Mouse (Mus musculus) MEL (cell line): ENCODE data around the gene Gm5431. TPM values are rescaled to one million over a fixed set of nuclear protein-coding genes. Genes with fewer than 3 reads are reported as not detected.
A peak's percentile ranks its signal among the peaks of the same experiment; 100 is the strongest.

Experiments used
- DNase-seq: peaks from one replicate; pipeline ENCODE4 v3.0.0; 2011; ENCODE audit warnings: low read depth, low spot score
- H3K27ac ChIP-seq: 2 replicates; pipeline ENCODE4 v1.5.1; 2012; ENCODE audit warnings: low read depth, mild to moderate bottlenecking, control low read depth, low read length, moderate library complexity; ENCODE audit not compliant: control insufficient read depth
- H3K27me3 ChIP-seq, 2 experiments: fragments of 150-350 bp in 1 of 2; sonication (generic) in 1 of 2; 2 replicates each; pipeline ENCODE4 v1.6.1; 2012; ENCODE audit warnings: low read length in 2 of 2, mild to moderate bottlenecking in 2 of 2, improper control_type of control experiment in 1 of 2, moderate library complexity in 1 of 2; ENCODE audit not compliant: insufficient read depth in 2 of 2, control insufficient read depth in 1 of 2
- H3K36me3 ChIP-seq, 2 experiments: 2 replicates each; pipeline ENCODE4 v1.6.1; 2012 to 2014; ENCODE audit warnings: low read length in 2 of 2, improper control_type of control experiment in 1 of 2, inconsistent platforms in 1 of 2, mild to moderate bottlenecking in 1 of 2; ENCODE audit not compliant: insufficient read depth in 2 of 2, control insufficient read depth in 1 of 2
- H3K4me1 ChIP-seq, 2 experiments: fragments of 150-350 bp in 1 of 2; sonication (generic) in 1 of 2; 2 replicates each; pipeline ENCODE4 v1.6.1; 2012; ENCODE audit warnings: low read length in 2 of 2, improper control_type of control experiment in 1 of 2, mild to moderate bottlenecking in 1 of 2; ENCODE audit not compliant: insufficient read depth in 2 of 2, control insufficient read depth in 1 of 2
- H3K4me3 ChIP-seq, 2 experiments: fragments of 150-350 bp in 1 of 2; sonication (generic) in 1 of 2; 2 replicates each; pipeline ENCODE4 v1.5.1; 2012; ENCODE audit warnings: low read depth in 2 of 2, low read length in 2 of 2, mild to moderate bottlenecking in 2 of 2, moderate library complexity in 2 of 2, control low read depth in 1 of 2, improper control_type of control experiment in 1 of 2; ENCODE audit not compliant: control insufficient read depth in 1 of 2, insufficient read depth in 1 of 2
- H3K79me2 ChIP-seq: 2 replicates; pipeline ENCODE4 v1.6.1; 2012; ENCODE audit warnings: mild to moderate bottlenecking, low read length, moderate library complexity; ENCODE audit not compliant: control insufficient read depth, poor library complexity, insufficient read depth
- H3K9ac ChIP-seq: 2 replicates; pipeline ENCODE4 v1.6.1; 2012; ENCODE audit warnings: low read depth, mild to moderate bottlenecking, control low read depth, low read length, moderate library complexity; ENCODE audit not compliant: control insufficient read depth, poor library complexity, severe bottlenecking
- H3K9me3 ChIP-seq: fragments of 150-350 bp; sonication (generic); replicated peaks from 2 replicates; pipeline ENCODE4 v1.6.1; 2012; ENCODE audit warnings: mild to moderate bottlenecking, low read length, improper control_type of control experiment, moderate library complexity; ENCODE audit not compliant: insufficient read depth
- BHLHE40 ChIP-seq: IDR thresholded peaks from 2 replicates; pipeline ENCODE4 v1.6.1; 2012; ENCODE audit warnings: low read depth, mild to moderate bottlenecking, inconsistent platforms, low read length, improper control_type of control experiment, borderline replicate concordance
- CHD1 ChIP-seq: IDR thresholded peaks from 2 replicates; pipeline ENCODE4 v1.6.1; 2012; ENCODE audit warnings: low read depth, mild to moderate bottlenecking, inconsistent platforms, low read length, improper control_type of control experiment
- CTCF ChIP-seq, 3 experiments: IDR thresholded peaks in 2 of 3; conservative IDR thresholded peaks in 1 of 3; 2 replicates each; pipeline ENCODE4 v1.5.1; 2011 to 2012; ENCODE audit warnings: low read length in 3 of 3, low read depth in 2 of 3, mild to moderate bottlenecking in 2 of 3, improper control_type of control experiment in 1 of 3, inconsistent platforms in 1 of 3, mixed read lengths in 1 of 3, moderate library complexity in 1 of 3; ENCODE audit not compliant: control insufficient read depth in 1 of 3, insufficient read depth in 1 of 3, poor library complexity in 1 of 3, severe bottlenecking in 1 of 3
- E2F4 ChIP-seq: IDR thresholded peaks from 2 replicates; pipeline ENCODE4 v1.6.1; 2011; ENCODE audit warnings: low read depth, low read length, improper control_type of control experiment, borderline replicate concordance
- ELF1 ChIP-seq: IDR thresholded peaks from 2 replicates; pipeline ENCODE4 v1.6.1; 2014; ENCODE audit warnings: low read depth, mild to moderate bottlenecking, inconsistent platforms, low read length, improper control_type of control experiment, moderate library complexity
- GATA1 ChIP-seq: IDR thresholded peaks from 2 replicates; pipeline ENCODE4 v1.6.1; 2011; ENCODE audit warnings: low read depth, low read length, improper control_type of control experiment
- HCFC1 ChIP-seq: IDR thresholded peaks from 2 replicates; pipeline ENCODE4 v1.6.1; 2012; ENCODE audit warnings: low read depth, mild to moderate bottlenecking, inconsistent platforms, low read length, improper control_type of control experiment, moderate library complexity
- MAFK ChIP-seq: IDR thresholded peaks from 2 replicates; pipeline ENCODE4 v1.6.1; 2011; ENCODE audit warnings: low read depth, mild to moderate bottlenecking, low read length, improper control_type of control experiment, borderline replicate concordance
- MAX ChIP-seq: IDR thresholded peaks from 2 replicates; pipeline ENCODE4 v1.6.1; 2011; ENCODE audit warnings: low read length, improper control_type of control experiment
- MXI1 ChIP-seq: IDR thresholded peaks from 2 replicates; pipeline ENCODE4 v1.6.1; 2011; ENCODE audit warnings: mild to moderate bottlenecking, low read depth, low read length, improper control_type of control experiment
- NELFE ChIP-seq: IDR thresholded peaks from 2 replicates; pipeline ENCODE4 v1.6.1; 2011; ENCODE audit warnings: low read depth, low read length, improper control_type of control experiment
- NRF1 ChIP-seq: IDR thresholded peaks from 2 replicates; pipeline ENCODE4 v1.6.1; 2014; ENCODE audit warnings: low read depth, mild to moderate bottlenecking, inconsistent platforms, low read length, improper control_type of control experiment, moderate library complexity; ENCODE audit not compliant: poor library complexity, insufficient read depth, severe bottlenecking
- POLR2A ChIP-seq, 2 experiments: IDR thresholded peaks; 2 replicates each; pipeline ENCODE4 v1.6.1; 2011 to 2012; ENCODE audit warnings: low read length in 2 of 2, mild to moderate bottlenecking in 2 of 2, control low read depth in 1 of 2, improper control_type of control experiment in 1 of 2, low read depth in 1 of 2, moderate library complexity in 1 of 2; ENCODE audit not compliant: control insufficient read depth in 1 of 2, insufficient read depth in 1 of 2, poor library complexity in 1 of 2
- POLR2AphosphoS5 ChIP-seq: IDR thresholded peaks from 2 replicates; pipeline ENCODE4 v1.6.1; 2012; ENCODE audit warnings: low read depth, borderline replicate concordance, mild to moderate bottlenecking, inconsistent platforms, low read length, moderate library complexity, mixed read lengths
- SIN3A ChIP-seq: IDR thresholded peaks from 2 replicates; pipeline ENCODE4 v1.6.1; 2012; ENCODE audit warnings: low read length, improper control_type of control experiment, inconsistent platforms
- SMC3 ChIP-seq: IDR thresholded peaks from 2 replicates; pipeline ENCODE4 v1.6.1; 2011; ENCODE audit warnings: low read depth, low read length, improper control_type of control experiment
- TBP ChIP-seq: IDR thresholded peaks from 2 replicates; pipeline ENCODE4 v1.8.0; 2011; ENCODE audit warnings: low read depth, low read length, improper control_type of control experiment
- TCF12 ChIP-seq: IDR thresholded peaks from 2 replicates; pipeline ENCODE4 v1.6.1; 2014; ENCODE audit warnings: low read depth, mild to moderate bottlenecking, inconsistent platforms, low read length, improper control_type of control experiment, moderate library complexity
- ZNF384 ChIP-seq: IDR thresholded peaks from 2 replicates; pipeline ENCODE4 v1.6.1; 2012; ENCODE audit warnings: low read depth, mild to moderate bottlenecking, inconsistent platforms, low read length, improper control_type of control experiment
- polyA plus RNA-seq, 2 experiments: library from polyadenylated mRNA; stranded (reverse) in 1 of 2; unstranded in 1 of 2; fragments of >175 nt in 1 of 2; fragments of >200 nt in 1 of 2; gene quantifications; 2 replicates each; pipeline versions ENCODE4 v1.2.1 to v1.2.4; 2012; ENCODE audit warnings: low replicate concordance in 2 of 2, low read depth in 1 of 2; ENCODE audit not compliant: insufficient read length in 2 of 2, insufficient read depth in 1 of 2, missing spikeins in 1 of 2
- total RNA-seq: library from RNA; depleted of rRNA; stranded (reverse); fragments of 300-350 nt; gene quantifications from 2 replicates; pipeline ENCODE4 v1.2.3, GENCODE M21; 2012

The Gm5431 gene
- total and polyA plus RNA-seq, 3 experiments = 0.04 TPM; not detected in 2

GRCm38 (mm10) chr11:48853474-48854180 is 48.4 kb downstream of the Gm5431 start:
- H3K36me3 ChIP-seq = peaks cover 0 to 4% of the 10 kb centered on the region in 2 experiments; a peak in 1 of 4 replicates
- no peak for TF ChIP-seq CHD1
- TF ChIP-seq NELFE = no peak
- TF ChIP-seq CTCF (IDR thresholded peaks at IDR 0.05 in 2 of 3, conservative IDR thresholded peaks at IDR 0.05 in 1 of 3; ENCODE audit: control insufficient read depth in 1 of 3, insufficient read depth in 1 of 3, low read depth in 2 of 3, low read length in 3 of 3, poor library complexity in 1 of 3, severe bottlenecking in 1 of 3) = peak; percentile 13 to 32 (median 20); a peak in 3 of 6 replicates
- TF ChIP-seq GATA1 = peak; percentile 73
- no peak for TF ChIP-seq BHLHE40
- peak; percentile 91; the same call in 1 of the 2 replicates for TF ChIP-seq ELF1
- no peak for TF ChIP-seq MAX
- 0 out of 2 replicates have a peak, but pooled peaks have one; percentile 15 for TF ChIP-seq TCF12
- TF ChIP-seq MXI1 = peak; percentile 54
- peak; percentile 79 for TF ChIP-seq NRF1
- TF ChIP-seq POLR2AphosphoS5 = no peak
- peak; percentile 61; the same call in 1 of the 2 replicates for TF ChIP-seq HCFC1
- no peak; a peak in 1 of 4 replicates for TF ChIP-seq POLR2A (IDR thresholded peaks at IDR 0.05; ENCODE audit: control insufficient read depth in 1 of 2, insufficient read depth in 1 of 2, low read depth in 1 of 2, low read length in 2 of 2, poor library complexity in 1 of 2)
- TF ChIP-seq SMC3 = 0 out of 2 replicates have a peak, but pooled peaks have one; percentile 7
- TF ChIP-seq MAFK = peak; percentile 100
- TF ChIP-seq TBP = peak; percentile 100
- TF ChIP-seq SIN3A = peak; percentile 74
- TF ChIP-seq E2F4 = peak; percentile 78; the same call in 1 of the 2 replicates
- no peak for TF ChIP-seq ZNF384
- peak overlapping the region; percentile 56 to 81 for H3K4me3 ChIP-seq
- peak overlapping the region; percentile 67 for H3K9ac ChIP-seq
- H3K27me3 ChIP-seq = no peaks in the 10 kb centered on the region
- H3K79me2 ChIP-seq = no peaks in the 10 kb centered on the region; the same call in 1 of the 2 replicates
- peak; percentile 93 for DNase-seq
- no peaks in the 10 kb centered on the region for H3K9me3 ChIP-seq
- peak overlapping the region; percentile 29 for H3K27ac ChIP-seq
- 0 out of 4 replicates have a peak, but pooled peaks cover 0 to 6% of the 10 kb centered on the region in 2 experiments for H3K4me1 ChIP-seq
